Mouse (Mus musculus) spleen, adult 2 months (tissue): ENCODE results near the gene Kdm8.

Experiments used
- CTCF ChIP-seq: fragments of 200-500 bp; IDR thresholded peaks from 2 replicates; pipeline ENCODE4 v1.5.1; 2011; ENCODE audit warnings: mild to moderate bottlenecking, inconsistent platforms; ENCODE audit not compliant: insufficient read depth, insufficient read length, insufficient replicate concordance; ENCODE audit errors: extremely low read depth
- POLR2A ChIP-seq: fragments of 200-500 bp; IDR thresholded peaks from 2 replicates; pipeline ENCODE4 v1.6.1; 2011; ENCODE audit warnings: low read depth, low read length, inconsistent platforms

DNA sequence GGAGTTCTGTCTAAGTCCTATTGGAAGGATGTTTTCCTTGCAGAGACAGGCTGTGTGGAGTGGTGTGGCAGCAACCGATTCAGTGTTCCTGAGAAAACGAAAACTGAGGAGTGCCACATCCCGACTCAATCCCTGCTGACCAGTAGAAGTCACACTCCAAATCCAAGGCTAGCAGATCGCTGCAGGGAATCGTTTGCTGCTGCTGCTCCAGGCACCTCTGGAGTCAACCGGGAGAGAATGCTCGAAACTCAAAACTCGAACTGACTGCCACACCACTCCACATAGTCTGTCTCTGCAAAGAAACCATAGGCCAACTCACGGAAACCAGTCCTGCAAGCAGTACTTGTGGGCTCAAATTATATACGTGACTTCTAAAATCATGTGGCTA, 406 bp upstream of the Kdm8 start:
- TF ChIP-seq CTCF = no peak
- no peak for TF ChIP-seq POLR2A
